Mouse (Mus musculus): ENCODE measurements around the gene Gm21170. TPM values are rescaled to one million over a fixed set of nuclear protein-coding genes. Genes with fewer than 3 reads are reported as not detected.
"Not testable (repeated sequence)": the region's sequence is repeated elsewhere in the genome, so short reads cannot be mapped to it uniquely, and the experiment has no call there.

Gene Gm21170
- polyA plus RNA-seq (2015; fragmentation: Nextera tagmentation; extraction: Ambion mirVana): not detected in 2 replicates

DNA sequence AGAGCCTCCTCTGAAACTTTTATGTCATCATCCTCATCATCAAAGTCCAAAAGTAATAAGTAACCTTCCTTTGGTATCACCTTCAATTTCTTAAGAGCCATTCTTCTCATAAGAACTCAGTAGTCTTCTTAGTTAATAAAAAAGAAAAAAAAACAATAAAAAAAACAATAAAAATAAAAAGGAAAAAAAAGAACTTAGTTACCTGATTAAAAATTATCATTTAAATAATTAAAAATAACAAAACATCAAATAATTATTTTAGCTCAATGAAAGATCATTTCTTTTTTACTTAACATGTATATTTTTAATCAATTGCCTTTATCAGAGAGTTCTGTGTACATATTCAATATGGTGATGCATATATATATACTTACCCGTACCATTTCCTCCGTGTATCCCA lies at the start of gene Gm21170:
Gene Gm21170 (minus strand): TSS at position 101 of the 400 bp plus-strand sequence.
- H3K4me2 ChIP-seq (replicated peaks; ENCODE audit: low read depth); H3K4me1 ChIP-seq (replicated peaks; ENCODE audit: control insufficient read depth, insufficient read depth, low read length); H3K36me3 ChIP-seq (ENCODE audit: control insufficient read depth, insufficient read depth); ATAC-seq; H3K4me3 ChIP-seq (ENCODE audit: low read depth, low read length); H3K9me3 ChIP-seq (ENCODE audit: control insufficient read depth); H3K27me3 ChIP-seq (replicated peaks; ENCODE audit: control insufficient read depth, insufficient read depth, low read length); H3K9ac ChIP-seq (ENCODE audit: low read depth, low read length); H3K27ac ChIP-seq (ENCODE audit: low read depth, low read length): not testable (repeated sequence)
- no CpG with 5 or more reads among the region's 2 CpGs for WGBS

Other genes with a start within 250 kb of the Gm21170 start
- gene Gm21256, start 240.1 kb downstream of the Gm21170 start, polyA plus RNA-seq (2015; fragmentation: Nextera tagmentation; extraction: Ambion mirVana): not detected in 2 replicates

All from intestine, postnatal 0 days (tissue).